Mouse (Mus musculus) midbrain, embryonic 16.5 days (tissue): Measurements from ENCODE around the gene Fsd1l. TPM values are rescaled to one million over a fixed set of nuclear protein-coding genes. Genes with fewer than 3 reads are reported as not detected.
A peak's percentile ranks its signal among the peaks of the same experiment; 100 is the strongest.

Experiments
- ATAC-seq: fragments of 200-750 bp; cut with Nextera tagmentation; 2 replicates; pipeline ENCODE4 v1.8.0; 2017; ENCODE audit warnings: moderate TSS enrichment
- H3K27ac ChIP-seq: fragments of 300-500 bp; sonication (generic); 2 replicates; pipeline ENCODE4 v1.5.1; 2014; ENCODE audit warnings: mild to moderate bottlenecking, low read length, mixed read lengths
- H3K27me3 ChIP-seq: fragments of 300-500 bp; sonication (generic); 2 replicates; pipeline ENCODE4 v1.6.1; 2014; ENCODE audit warnings: low read depth, low read length, mixed read lengths; ENCODE audit not compliant: control insufficient read depth, insufficient read depth
- H3K36me3 ChIP-seq: fragments of 300-500 bp; sonication (generic); 2 replicates; pipeline ENCODE4 v1.6.1; 2014; ENCODE audit warnings: mild to moderate bottlenecking, low read length, moderate library complexity, mixed read lengths; ENCODE audit not compliant: control insufficient read depth, insufficient read depth
- H3K4me1 ChIP-seq: fragments of 300-500 bp; sonication (generic); 2 replicates; pipeline ENCODE4 v1.6.1; 2014; ENCODE audit warnings: mild to moderate bottlenecking, low read length, mixed read lengths; ENCODE audit not compliant: control insufficient read depth, insufficient read depth
- H3K4me2 ChIP-seq: fragments of 300-500 bp; sonication (generic); 2 replicates; pipeline ENCODE4 v1.6.1; 2014; ENCODE audit warnings: mild to moderate bottlenecking, low read length, mixed read lengths
- H3K4me3 ChIP-seq: fragments of 300-500 bp; sonication (generic); 2 replicates; pipeline ENCODE4 v1.5.1; 2014; ENCODE audit warnings: low read depth, mild to moderate bottlenecking, low read length, moderate library complexity, mixed read lengths
- H3K9ac ChIP-seq: fragments of 300-500 bp; sonication (generic); 2 replicates; pipeline ENCODE4 v1.6.1; 2014; ENCODE audit warnings: low read depth, low read length, mixed read lengths
- H3K9me3 ChIP-seq: fragments of 300-500 bp; sonication (generic); replicated peaks from 2 replicates; pipeline ENCODE4 v1.6.1; 2014; ENCODE audit warnings: mild to moderate bottlenecking, low read length, mixed read lengths; ENCODE audit not compliant: control insufficient read depth, poor library complexity, severe bottlenecking
- WGBS: fragments of 180-500 bp; shearing (Covaris S2); extraction: QIAGEN DNeasy Blood & Tissue Kit; methylation state at CpG from one replicate; pipeline ENCODE4 v1.1.7; 2014; 5-methylcytosine and 5-hydroxymethylcytosine counted together
- polyA plus RNA-seq: library from polyadenylated mRNA; unstranded; fragments of >200 nt; fragmentation: Nextera tagmentation; extraction: Ambion mirVana; gene quantifications from 2 replicates; pipeline ENCODE4 v1.2.1, GENCODE M21; 2015

Fsd1l gene
- polyA plus RNA-seq, 1 experiment from 2014 or later: 35.9 TPM

DNA sequence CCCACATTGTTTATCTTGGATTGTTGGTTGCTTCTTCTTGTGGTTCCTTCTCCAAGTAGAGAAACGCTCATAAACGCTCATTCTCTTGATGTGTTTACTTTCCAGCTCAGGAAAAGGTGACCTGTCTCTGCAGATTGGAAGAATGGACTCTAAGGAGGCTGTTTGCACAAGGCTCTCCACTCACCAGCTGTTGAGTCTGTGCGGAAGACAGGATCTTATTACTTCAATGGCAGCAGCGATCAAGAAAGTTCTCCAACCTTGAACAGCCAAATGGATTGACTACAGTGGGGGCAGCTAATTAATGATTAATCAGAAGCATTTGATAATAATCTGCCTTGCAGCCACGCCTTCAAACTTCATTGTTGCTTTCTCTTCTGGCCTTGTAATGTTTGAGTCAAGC, 9.8 kb upstream of the Fsd1l start:
- Histone ChIP-seq H3K27me3 (no peaks in the 10 kb centered on the region), H3K27ac (no peak overlapping the region), H3K9me3 (no peaks in the 10 kb centered on the region), H3K9ac (no peak overlapping the region), H3K4me1 (peaks cover 4% of the 10 kb centered on the region; the same call in 1 of the 2 replicates), H3K36me3 (no peaks in the 10 kb centered on the region), H3K4me3 (no peak overlapping the region), H3K4me2 (no peak overlapping the region)
- ATAC-seq: no peak
- whole genome bisulfite sequencing: 88% methylated on average over 5 of the region's 5 CpGs

- no peak overlapping the region for H3K4me2 ChIP-seq
- no peaks in the 10 kb centered on the region for H3K27me3 ChIP-seq
- 79% methylated on average over 1 of the region's 1 CpGs for WGBS
- H3K36me3 ChIP-seq: no peaks in the 10 kb centered on the region
- H3K9me3 ChIP-seq: no peaks in the 10 kb centered on the region
- H3K9ac ChIP-seq: no peak overlapping the region
- H3K27ac ChIP-seq: no peak overlapping the region
- no peak for ATAC-seq
- no peak overlapping the region for H3K4me3 ChIP-seq
- H3K4me1 ChIP-seq: peaks cover 4% of the 10 kb centered on the region; the same call in 1 of the 2 replicates
Observed at GRCm38 (mm10) chr4:53623711-53624110, 7.6 kb upstream of the Fsd1l start.

GRCm38 (mm10) chr4:53624816-53625215, 6.5 kb upstream of the Fsd1l start:
- no peak overlapping the region for H3K4me2 ChIP-seq
- ATAC-seq: peak; percentile 68
- no peaks in the 10 kb centered on the region for H3K27me3 ChIP-seq
- no peak overlapping the region for H3K27ac ChIP-seq
- no peaks in the 10 kb centered on the region for H3K9me3 ChIP-seq
- H3K36me3 ChIP-seq: no peaks in the 10 kb centered on the region
- H3K4me1 ChIP-seq: peaks cover 4% of the 10 kb centered on the region; the same call in 1 of the 2 replicates
- 21% methylated on average over 4 of the region's 4 CpGs for WGBS
- no peak overlapping the region for H3K4me3 ChIP-seq
- no peak overlapping the region for H3K9ac ChIP-seq

- 66% methylated on average over 3 of the region's 3 CpGs for WGBS
- peaks cover 4% of the 10 kb centered on the region; the same call in 1 of the 2 replicates for H3K4me1 ChIP-seq
- H3K9me3 ChIP-seq: no peaks in the 10 kb centered on the region
- no peak overlapping the region for H3K9ac ChIP-seq
- no peak for ATAC-seq
- H3K4me3 ChIP-seq: no peak overlapping the region
- H3K27ac ChIP-seq: no peak overlapping the region
- no peaks in the 10 kb centered on the region for H3K36me3 ChIP-seq
- H3K4me2 ChIP-seq: no peak overlapping the region
- H3K27me3 ChIP-seq: no peaks in the 10 kb centered on the region
Observed at GRCm38 (mm10) chr4:53625263-53625662, 6.0 kb upstream of the Fsd1l start.

- ATAC-seq: no peak
- no peaks in the 10 kb centered on the region for H3K36me3 ChIP-seq
- no peak overlapping the region for H3K9ac ChIP-seq
- no peak overlapping the region for H3K4me2 ChIP-seq
- no peaks in the 10 kb centered on the region for H3K27me3 ChIP-seq
- peaks cover 25% of the 10 kb centered on the region for H3K4me1 ChIP-seq
- H3K27ac ChIP-seq: no peak overlapping the region
- WGBS: 65% methylated on average over 4 of the region's 4 CpGs
- H3K4me3 ChIP-seq: no peak overlapping the region
- H3K9me3 ChIP-seq: no peaks in the 10 kb centered on the region
Observed at GRCm38 (mm10) chr4:53628924-53629323, 2.3 kb upstream of the Fsd1l start.

DNA sequence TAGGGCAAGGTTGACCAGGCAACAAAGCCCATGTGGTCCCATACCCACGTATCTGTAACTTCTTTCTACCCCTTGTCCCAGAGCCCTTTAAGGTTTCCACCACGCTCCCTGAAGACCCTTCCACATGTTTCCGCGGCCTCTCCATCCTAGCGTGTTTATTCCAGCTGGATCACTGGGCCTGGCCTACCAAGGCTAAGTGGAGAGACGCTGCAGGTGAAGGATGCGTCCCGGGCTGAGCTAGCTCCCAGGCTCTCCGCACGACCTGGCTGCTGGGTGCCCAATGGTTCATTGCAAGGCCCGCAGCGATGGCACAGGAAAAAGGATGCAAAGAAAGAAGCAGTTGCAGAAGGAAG, 332 bp upstream of the Fsd1l start:
- H3K27ac ChIP-seq: peak overlapping the region; percentile 96
- H3K9me3 ChIP-seq: no peaks in the 10 kb centered on the region
- H3K4me3 ChIP-seq: peak overlapping the region; percentile 86
- peak; percentile 76 for ATAC-seq
- no peaks in the 10 kb centered on the region for H3K36me3 ChIP-seq
- H3K4me1 ChIP-seq: peaks cover 38% of the 10 kb centered on the region
- H3K4me2 ChIP-seq: peak overlapping the region; percentile 76
- whole genome bisulfite sequencing: 4% methylated on average over 12 of the region's 12 CpGs
- peak overlapping the region; percentile 88 for H3K9ac ChIP-seq
- H3K27me3 ChIP-seq: no peaks in the 10 kb centered on the region

DNA sequence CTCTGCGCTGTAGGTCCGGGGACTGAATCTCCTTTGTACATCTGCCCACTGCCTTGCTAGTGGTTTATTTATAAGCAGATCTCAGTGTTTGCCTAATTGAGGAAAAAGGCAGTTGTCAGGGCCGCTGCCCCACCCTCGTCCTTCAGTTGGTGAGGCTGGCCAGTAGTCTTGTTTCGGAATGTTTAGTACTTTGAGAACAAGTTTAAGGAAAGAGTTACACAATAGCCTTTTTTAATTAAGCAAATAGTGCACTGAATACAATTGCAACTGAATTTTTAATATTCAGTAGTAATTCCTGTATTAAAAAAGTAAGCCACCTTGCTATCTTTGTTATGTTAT, 709 bp downstream of the Fsd1l start:
- ATAC-seq: no peak
- Histone ChIP-seq H3K36me3 (no peaks in the 10 kb centered on the region), H3K27me3 (no peaks in the 10 kb centered on the region), H3K4me3 (peak overlapping the region; percentile 86), H3K27ac (peak overlapping the region; percentile 96), H3K9me3 (no peaks in the 10 kb centered on the region), H3K9ac (peak overlapping the region; percentile 88), H3K4me1 (peaks cover 38% of the 10 kb centered on the region), H3K4me2 (peak overlapping the region; percentile 76)
- WGBS: 2% methylated on average over 5 of the region's 5 CpGs

DNA sequence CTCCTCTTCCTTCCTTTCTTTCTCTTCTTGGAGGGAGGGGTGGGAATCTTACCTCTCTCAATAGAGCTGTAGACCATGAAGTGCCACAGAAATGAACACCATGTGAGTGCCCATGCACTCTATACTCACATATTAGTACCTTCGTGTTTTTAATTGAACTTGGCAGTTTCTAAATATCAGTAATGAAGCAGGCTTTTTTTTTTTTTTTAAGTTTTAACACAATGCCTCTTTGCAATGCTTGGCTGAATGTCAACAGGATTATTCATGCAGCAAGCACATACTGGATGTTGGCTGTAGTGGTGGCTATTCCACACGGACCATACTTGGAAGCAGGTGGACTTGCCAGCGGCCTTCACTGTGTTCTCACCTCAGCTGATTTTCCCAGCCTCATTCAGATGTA, 4.1 kb downstream of the Fsd1l start:
- 65% methylated on average over 3 of the region's 3 CpGs for whole genome bisulfite sequencing
- no peaks in the 10 kb centered on the region for H3K9me3 ChIP-seq

GRCm38 (mm10) chr4:53637269-53637909, 6.1 kb downstream of the Fsd1l start:
- Histone ChIP-seq H3K36me3 (peaks cover 12% of the 10 kb centered on the region), H3K9me3 (no peaks in the 10 kb centered on the region), H3K9ac (no peak overlapping the region), H3K4me3 (no peak overlapping the region), H3K4me1 (peaks cover 39% of the 10 kb centered on the region), H3K27me3 (no peaks in the 10 kb centered on the region), H3K27ac (no peak overlapping the region), H3K4me2 (no peak overlapping the region)
- ATAC-seq: peak; percentile 40; the same call in 1 of the 2 replicates
- 37% methylated on average over 7 of the region's 7 CpGs for WGBS

More for the DNA sequence above, 4.1 kb downstream of the Fsd1l start:
- Histone ChIP-seq H3K4me3 (no peak overlapping the region), H3K9ac (no peak overlapping the region), H3K4me2 (no peak overlapping the region), H3K27me3 (no peaks in the 10 kb centered on the region), H3K4me1 (peaks cover 44% of the 10 kb centered on the region), H3K27ac (no peak overlapping the region), H3K36me3 (peaks cover 5% of the 10 kb centered on the region; the same call in 1 of the 2 replicates)
- no peak for ATAC-seq
